Mouse (Mus musculus) urinary bladder, postnatal 14 days (tissue): ENCODE data around the gene Alad.

Experiments
- DNase-seq: peaks from one replicate; pipeline ENCODE4 v3.0.0; 2021; ENCODE audit warnings: low spot score

Gene Alad

DNA sequence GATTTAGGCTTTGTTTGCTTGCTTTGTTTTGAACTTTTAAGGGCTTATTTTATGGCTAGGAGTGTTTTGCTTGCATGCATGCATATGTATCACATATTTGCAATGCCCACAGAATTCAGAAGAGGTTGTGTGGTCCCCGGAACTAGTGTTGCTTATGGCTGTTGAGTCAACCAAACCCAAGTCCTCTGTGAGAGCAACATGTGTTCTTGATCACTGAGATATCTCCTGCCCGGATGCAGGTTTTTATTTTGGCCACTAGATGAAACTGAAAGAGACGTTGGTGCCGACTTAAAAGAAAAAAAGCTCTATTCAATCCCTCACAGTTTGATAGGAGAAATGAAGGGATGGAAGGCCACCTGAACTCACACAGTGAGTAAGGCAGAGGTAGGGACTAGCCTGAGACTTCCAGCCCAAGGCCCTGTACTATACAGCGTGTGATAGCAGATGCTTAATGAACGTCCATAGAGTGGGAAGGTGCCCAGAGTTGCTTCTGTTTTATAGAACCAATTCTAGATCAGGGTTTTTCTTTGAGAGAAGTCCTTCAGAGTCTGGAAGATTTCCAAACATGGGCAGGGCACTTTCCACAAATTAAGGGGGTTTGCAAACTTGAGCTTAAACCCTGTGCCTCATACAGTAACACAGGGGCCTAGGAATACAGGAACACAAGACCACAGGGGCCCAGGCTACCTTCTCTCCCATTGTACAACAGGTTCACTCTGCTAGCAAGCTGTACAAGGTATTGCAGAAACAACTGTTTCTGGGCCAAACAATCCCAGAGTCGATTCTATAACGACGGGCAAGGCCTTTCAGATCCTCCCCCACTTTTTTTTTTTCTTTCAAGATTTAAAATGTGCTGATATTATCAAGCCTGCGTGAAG lies 1.9 kb downstream of the Alad start:
- no peak for DNase-seq

- DNase-seq: no peak
These were observed 2.7 kb downstream of the Alad start for GRCm38 (mm10) chr4:62517046-62517445.

GRCm38 (mm10) chr4:62516579-62516978 lies 3.1 kb downstream of the Alad start:
- no peak for DNase-seq

DNA sequence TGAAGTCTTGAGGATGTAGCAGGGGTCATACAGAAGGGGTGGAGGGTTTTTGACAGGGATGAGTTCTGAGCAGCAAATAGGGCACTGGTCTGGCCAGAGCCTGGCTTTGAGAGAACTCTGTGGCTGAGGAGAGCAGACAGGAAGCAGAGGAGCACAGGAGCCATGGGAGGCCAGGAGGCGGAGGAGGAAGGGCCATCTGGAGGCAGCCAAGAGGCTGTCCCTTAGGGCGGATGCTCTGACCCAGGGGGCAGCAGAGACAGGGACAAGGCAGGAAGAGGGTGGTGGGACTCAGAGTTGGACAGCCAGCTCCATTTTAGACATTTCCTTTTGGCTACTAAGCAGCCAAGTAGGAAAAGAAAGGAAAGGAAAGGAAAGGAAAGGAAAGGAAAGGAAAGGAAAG lies 3.6 kb downstream of the Alad start:
- DNase-seq: no peak

- no peak for DNase-seq
These were observed 4.2 kb downstream of the Alad start for GRCm38 (mm10) chr4:62515490-62515889.

- DNase-seq: no peak
These were observed 4.7 kb downstream of the Alad start for GRCm38 (mm10) chr4:62514995-62515394.

GRCm38 (mm10) chr4:62513998-62514506 lies 5.7 kb downstream of the Alad start:
- DNase-seq: no peak

DNA sequence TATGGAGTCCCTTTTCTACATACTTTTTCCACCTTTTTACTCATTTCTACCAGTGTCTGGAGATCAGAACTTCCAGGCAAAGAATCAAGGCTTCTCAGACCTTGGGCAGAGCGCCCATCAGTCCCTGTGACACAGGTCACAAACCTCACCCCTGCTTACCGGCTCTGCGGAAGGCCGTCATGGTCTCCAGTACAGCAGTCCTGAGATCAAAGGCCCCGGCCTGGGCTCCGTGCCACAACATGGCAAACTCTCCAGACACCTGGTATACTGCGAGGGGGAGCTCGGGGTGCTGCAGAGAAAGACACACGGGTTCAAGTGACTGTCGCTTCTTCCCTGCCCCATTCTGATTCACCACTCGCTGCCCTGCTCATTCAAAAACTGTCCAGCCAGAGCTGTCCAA lies 9.8 kb downstream of the Alad start:
- DNase-seq: peak; percentile 65

- DNase-seq: no peak
These were observed 10.9 kb downstream of the Alad start for GRCm38 (mm10) chr4:62508839-62509238.

DNA sequence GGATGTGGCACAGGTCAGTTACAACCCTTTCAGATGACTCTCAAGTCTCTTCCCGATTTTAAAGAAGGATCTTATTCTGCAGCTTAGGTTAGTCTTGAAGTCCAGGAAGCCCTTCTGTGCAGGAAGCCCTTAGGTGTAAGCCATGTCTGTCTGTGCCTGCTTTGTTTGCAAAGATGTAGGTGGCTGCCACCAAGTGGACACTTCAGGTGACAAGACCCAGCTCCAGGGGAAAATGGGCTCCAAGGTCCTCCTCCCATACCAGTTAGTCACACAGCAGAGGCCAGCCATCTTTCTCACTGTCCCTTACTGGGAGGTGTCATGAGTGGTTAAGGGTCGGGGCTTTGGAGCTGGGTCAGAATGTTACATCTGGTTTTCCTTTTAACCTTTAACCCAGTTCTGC lies 12.9 kb downstream of the Alad start:
- no peak for DNase-seq

DNA sequence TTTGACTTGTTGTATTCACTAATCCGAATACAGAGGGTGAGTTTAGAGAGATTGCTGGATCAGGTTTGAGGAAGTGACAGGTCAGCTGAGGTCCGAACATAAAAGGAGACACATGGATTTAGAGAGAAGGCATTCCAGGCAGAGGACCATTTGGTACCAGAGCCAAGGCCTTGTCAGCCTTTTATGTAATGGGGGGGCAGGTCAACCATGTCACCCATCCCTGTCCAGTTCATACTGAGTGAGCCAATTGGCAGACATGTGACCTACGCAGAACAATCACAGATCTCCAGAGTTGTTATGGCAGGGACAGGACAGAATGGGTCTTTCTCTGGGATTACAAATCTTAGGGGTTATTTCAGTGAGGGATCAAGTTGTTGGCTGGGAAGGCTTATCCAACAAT lies 13.7 kb downstream of the Alad start:
- no peak for DNase-seq

DNA sequence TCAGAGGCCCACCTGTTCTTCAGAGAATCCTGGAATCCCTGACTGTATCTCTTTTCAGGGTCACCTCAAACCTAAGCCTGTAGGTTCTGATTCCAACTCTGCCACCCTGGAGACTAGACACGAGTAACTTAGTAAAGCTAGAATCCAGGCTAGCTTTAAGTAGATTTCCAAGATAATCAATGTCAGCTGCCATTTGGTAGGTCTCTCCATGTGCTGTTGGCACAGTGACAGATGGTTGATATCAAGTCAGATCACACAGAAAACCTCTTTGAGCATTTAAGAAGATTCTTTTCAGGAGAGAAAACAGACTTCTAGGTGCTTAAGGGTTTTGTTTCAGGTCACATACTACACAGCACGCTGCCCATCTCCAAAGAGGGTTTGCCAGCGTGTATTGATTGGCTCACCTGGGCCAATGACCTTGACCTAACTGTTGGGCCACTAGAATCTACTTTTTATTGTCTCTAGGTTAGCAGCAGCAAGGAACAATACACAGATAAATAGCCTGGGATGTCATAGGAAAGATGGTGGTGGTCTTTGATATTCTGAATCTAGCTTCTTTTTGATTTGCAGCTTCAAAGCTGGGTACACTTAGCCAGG lies 16.2 kb downstream of the Alad start, which contains the start of gene Hdhd3:
Gene Hdhd3 (minus strand): TSS at position 94 of the 597 bp plus-strand sequence.
- no peak for DNase-seq

- peak; percentile 67 for DNase-seq
These were observed 16.7 kb downstream of the Alad start for GRCm38 (mm10) chr4:62502969-62503368.

DNA sequence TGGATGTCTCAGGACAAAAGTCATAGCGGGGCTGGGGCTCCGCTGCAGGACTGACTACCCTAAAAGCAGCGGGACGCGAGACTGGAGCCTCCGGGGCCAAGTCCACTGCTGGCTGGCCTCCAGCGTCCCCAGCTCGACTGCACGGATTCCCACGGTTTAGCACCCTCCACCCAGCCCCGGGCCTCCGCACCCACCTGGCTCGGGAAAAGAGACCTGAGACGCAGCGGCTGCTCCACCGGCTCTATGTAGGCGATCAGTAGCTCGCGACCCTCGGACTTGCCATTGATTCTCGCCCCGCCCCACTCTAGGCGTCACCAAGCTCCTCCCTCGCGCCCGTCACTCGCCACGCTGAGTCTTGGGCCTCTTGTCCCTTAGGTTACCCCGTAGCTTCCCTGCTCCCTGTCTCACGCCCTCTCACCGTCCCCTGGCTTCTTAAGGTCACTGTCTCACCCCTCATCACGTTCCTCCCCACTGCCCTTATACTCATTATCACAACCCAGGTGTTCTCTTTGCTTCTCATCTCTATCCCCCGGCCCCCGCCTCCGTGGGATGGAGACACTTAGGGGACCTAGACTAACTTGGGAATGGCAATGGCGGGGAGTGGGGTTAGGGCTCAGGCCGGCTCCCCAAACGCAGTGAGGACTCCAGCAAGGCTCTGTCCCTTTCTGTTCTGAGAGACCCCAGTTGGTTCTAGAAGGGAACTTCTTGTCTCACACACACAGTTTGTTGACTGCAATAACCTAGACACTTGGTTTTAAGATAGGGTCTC lies 17.6 kb downstream of the Alad start:
- peak; percentile 91 for DNase-seq

- DNase-seq: no peak
These were observed 18.2 kb downstream of the Alad start for GRCm38 (mm10) chr4:62501534-62501933.

DNA sequence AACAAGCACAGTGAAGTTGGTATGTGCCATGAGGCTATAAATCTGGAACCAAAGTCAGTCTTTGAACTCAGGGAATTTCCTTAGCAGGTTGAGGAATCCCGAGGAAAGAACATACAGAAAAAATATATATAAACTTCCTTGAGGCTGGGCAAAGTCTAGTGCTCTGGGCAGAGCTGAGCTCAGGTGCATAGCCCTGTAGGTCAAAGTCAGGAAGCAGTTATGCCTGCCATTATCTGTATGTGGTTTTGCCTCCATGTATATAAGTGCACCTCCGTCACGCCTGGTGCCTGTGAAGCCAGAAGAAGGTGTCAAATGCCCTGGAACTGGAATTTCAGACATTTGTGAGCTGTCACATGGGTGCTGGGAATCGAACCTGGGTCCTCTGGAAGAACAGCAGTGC lies 18.9 kb downstream of the Alad start:
- DNase-seq: no peak

- peak; percentile 73 for DNase-seq
These were observed 22.9 kb downstream of the Alad start for GRCm38 (mm10) chr4:62496815-62497214.

DNA sequence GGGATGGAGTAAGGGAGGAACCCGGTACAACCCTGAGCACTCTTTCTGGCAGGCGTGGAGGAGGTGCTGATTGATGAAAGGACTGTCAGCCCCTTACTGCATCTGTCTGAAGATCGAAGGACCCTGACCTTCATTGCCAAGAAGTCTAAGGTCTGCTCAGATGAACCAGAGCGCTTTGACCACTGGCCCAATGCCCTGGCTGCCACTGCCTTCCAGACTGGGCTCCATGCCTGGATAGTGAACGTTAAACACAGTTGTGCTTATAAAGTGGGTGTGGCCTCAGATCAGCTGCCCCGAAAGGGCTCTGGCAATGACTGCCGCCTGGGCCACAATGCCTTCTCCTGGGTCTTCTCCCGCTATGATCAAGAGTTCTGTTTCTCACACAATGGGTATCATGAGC lies 23.8 kb downstream of the Alad start:
- no peak for DNase-seq

- no peak for DNase-seq
These were observed 25.5 kb downstream of the Alad start for GRCm38 (mm10) chr4:62494230-62494629.

DNA sequence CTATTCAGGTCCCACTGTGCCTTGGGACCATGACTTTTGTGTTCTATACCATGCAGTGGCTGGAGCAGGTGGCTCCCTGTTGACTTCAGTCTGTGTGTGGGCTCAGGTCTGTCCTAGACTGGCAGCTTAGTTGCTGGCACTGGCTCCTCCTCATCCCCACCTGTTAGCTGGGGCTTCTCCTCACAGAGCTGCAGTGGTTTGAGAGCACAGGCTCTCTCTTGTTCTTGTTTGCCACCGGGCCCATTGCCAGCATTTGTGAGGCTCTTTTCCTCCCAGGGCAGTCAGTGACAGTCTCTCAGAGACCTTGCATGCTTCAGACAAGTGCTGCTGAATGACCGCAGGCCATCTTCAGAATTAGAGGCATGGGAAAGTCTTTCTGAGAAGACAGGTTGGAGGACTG lies 27.0 kb downstream of the Alad start:
- no peak for DNase-seq

DNA sequence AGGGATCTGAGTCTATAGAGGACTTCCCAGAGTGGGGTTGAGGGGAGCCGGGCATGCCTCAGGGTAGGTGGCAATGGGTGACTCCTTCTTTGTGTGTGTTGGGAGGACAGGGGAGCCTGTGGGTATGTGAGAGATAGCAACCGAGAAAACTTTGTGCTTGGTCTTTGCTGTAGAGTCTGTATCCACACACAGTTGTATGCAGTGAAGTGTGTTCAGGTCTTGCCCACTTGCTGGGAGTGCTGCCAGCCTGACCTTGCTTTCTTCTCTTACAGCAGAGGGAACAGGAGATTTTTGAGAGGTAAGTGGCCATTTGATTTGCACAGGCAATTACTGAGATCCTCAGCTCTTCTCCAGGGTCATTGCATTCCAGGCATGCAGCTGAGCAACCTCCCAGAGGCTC lies 31.8 kb downstream of the Alad start:
- no peak for DNase-seq

DNA sequence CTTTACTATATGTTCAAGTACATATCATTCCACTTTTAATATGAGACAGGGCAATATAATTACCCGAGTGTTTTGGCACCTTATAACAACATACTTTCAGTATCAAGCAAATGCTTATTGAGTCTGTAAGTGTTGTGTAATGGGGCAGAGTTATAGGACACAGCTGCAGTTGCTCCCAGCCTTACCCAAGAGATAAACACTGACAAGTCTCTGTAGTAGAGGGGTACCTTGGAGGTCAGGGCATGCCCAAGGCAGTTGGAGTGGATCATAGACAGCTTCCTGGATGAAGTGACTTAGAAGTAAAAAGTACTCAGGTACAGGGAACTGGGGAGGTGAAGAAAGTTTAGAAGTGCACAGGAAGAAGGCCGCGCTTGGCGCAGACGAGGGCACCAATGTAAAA lies 32.5 kb downstream of the Alad start:
- no peak for DNase-seq
